Comparison of ENCODE assay signal across 20 mouse cellular contexts in genomic region chr7:46098919-46099286, GRCm38 (mm10). TPM values are rescaled to one million over a fixed set of nuclear protein-coding genes. Genes with fewer than 3 reads are reported as not detected.
DNase-seq lines count a peak whose midpoint lies in the region; ATAC-seq lines count a peak whose summit lies in the region.
"Had no signal": no experiment of that assay in that cellular context is flagged by ENCODE, and none has a peak within 500 bp of the region (broad histone marks: within the 10 kb centered on the region; RNA-seq: fewer than 3 reads in every experiment).

No protein-coding gene starts in this region.

- peaks cover 52% of the 10 kb centered on the region for H3K4me1 ChIP-seq in heart, embryonic 10.5 days
- H3K4me1 ChIP-seq in neural tube, embryonic 15.5 days = peaks cover 46% of the 10 kb centered on the region
- H3K4me1 ChIP-seq: limb, embryonic 12.5 days had no signal

- WGBS in heart, embryonic 10.5 days = 79% methylated on average over 19 of the region's 19 CpGs
- WGBS in neural tube, embryonic 15.5 days = 95% methylated on average over 19 of the region's 19 CpGs

- H3K4me3 ChIP-seq in heart, embryonic 10.5 days = peak overlapping the region; percentile 70
- H3K4me3 ChIP-seq in neural tube, embryonic 15.5 days (replicated peaks) = no peak overlapping the region
- H3K4me3 ChIP-seq: embryonic facial prominence, embryonic 10.5 days; limb, embryonic 12.5 days; liver, embryonic 13.5 days; lung, embryonic 15.5 days; midbrain, embryonic 12.5 days had no signal

- H3K27ac ChIP-seq in heart, embryonic 10.5 days = peak overlapping the region; percentile 95
- no peak overlapping the region for H3K27ac ChIP-seq in neural tube, embryonic 15.5 days (replicated peaks)
- H3K27ac ChIP-seq: embryonic facial prominence, embryonic 10.5 days; limb, embryonic 12.5 days; liver, embryonic 13.5 days; lung, embryonic 15.5 days; midbrain, embryonic 12.5 days had no signal

- H3K9ac ChIP-seq in neural tube, embryonic 15.5 days (replicated peaks) = no peak overlapping the region
- H3K9ac ChIP-seq: limb, embryonic 12.5 days; liver, embryonic 13.5 days; lung, embryonic 15.5 days; midbrain, embryonic 12.5 days had no signal

- H3K9me3 ChIP-seq in heart, embryonic 10.5 days = no peaks in the 10 kb centered on the region
- no peaks in the 10 kb centered on the region for H3K9me3 ChIP-seq in neural tube, embryonic 15.5 days (replicated peaks)
- H3K9me3 ChIP-seq: embryonic facial prominence, embryonic 10.5 days; limb, embryonic 12.5 days; liver, embryonic 13.5 days; lung, embryonic 15.5 days; midbrain, embryonic 12.5 days had no signal

- ATAC-seq in neural tube, embryonic 15.5 days (ENCODE audit: low FRiP score) = no peak
- ATAC-seq: activated CD4-positive, CD25-positive, alpha-beta regulatory T cell, adult 4 months; hindbrain, embryonic 16.5 days; intestine, postnatal 0 days had no signal

- peaks cover 53% of the 10 kb centered on the region for H3K27me3 ChIP-seq in heart, embryonic 10.5 days (ENCODE audit: insufficient read depth, poor library complexity, severe bottlenecking)
- H3K27me3 ChIP-seq in neural tube, embryonic 15.5 days (replicated peaks) = peaks cover 9% of the 10 kb centered on the region

- DNase-seq in cerebellum, adult 9-11 months = peak; percentile 60
- no peak for DNase-seq in cerebellum, adult 8-10 months
- DNase-seq in heart, embryonic 10.5 days (ENCODE audit: low spot score) = no peak
- no peak for DNase-seq in heart, adult 18-20 months
- no peak for DNase-seq in neural tube, embryonic 10.5 days (ENCODE audit: extremely low spot score, low spot score)
- DNase-seq in frontal cortex, postnatal 25 days (ENCODE audit: low spot score in 2 of 2) = no peak
- DNase-seq: adrenal gland, postnatal 36 days; liver, embryonic 13.5 days; retina, postnatal 1 day; right cerebral cortex, postnatal 4 days; thymus, postnatal 25 days had no signal

- H3K4me2 ChIP-seq in neural tube, embryonic 15.5 days = peak overlapping the region; percentile 22; the same call in 1 of the 2 replicates
- H3K4me2 ChIP-seq: limb, embryonic 12.5 days; liver, embryonic 13.5 days; lung, embryonic 15.5 days; midbrain, embryonic 12.5 days had no signal

- 0 out of 2 replicates have a peak, but pooled peaks cover 4% of the 10 kb centered on the region for H3K36me3 ChIP-seq in heart, embryonic 10.5 days
- H3K36me3 ChIP-seq in neural tube, embryonic 15.5 days = no peaks in the 10 kb centered on the region
- H3K36me3 ChIP-seq: embryonic facial prominence, embryonic 10.5 days; limb, embryonic 12.5 days; liver, embryonic 13.5 days; lung, embryonic 15.5 days; midbrain, embryonic 12.5 days had no signal

RNA-seq across cellular contexts. Expression of gene Kcnj11, which starts 1.7 kb away (rescaled TPM):
- 3.2 and 7.2 TPM in 2 replicates for polyA plus RNA-seq in heart, embryonic 10.5 days (2016; fragmentation: Nextera tagmentation; extraction: Ambion mirVana)
- total RNA-seq in heart, adult 18-20 months (2021) = 100 to 1,000 TPM; 114 to 120 TPM
- polyA plus RNA-seq in neural tube, embryonic 15.5 days (2015; fragmentation: Nextera tagmentation; extraction: Ambion mirVana) = 1.9 and 2.7 TPM in 2 replicates
- total RNA-seq: CH12.LX had no signal
- polyA plus RNA-seq: activated CD4-positive, CD25-positive, alpha-beta regulatory T cell, adult 4 months; liver, embryonic 13.5 days had no signal
